Mouse (Mus musculus) thymus, postnatal 4 days (tissue): ENCODE measurements at regions not wholly inside any gene's neighbourhood (a gene's known extent, or its start where the extent isn't known, plus 50 kb on each side); places are given as distances from the start of the nearest gene placed in this dataset.
A peak's percentile ranks its signal among the peaks of the same experiment; 100 is the strongest.
"Not testable (repeated sequence)": the region's sequence is repeated elsewhere in the genome, so short reads cannot be mapped to it uniquely, and the experiment has no call there.

Experiments
- DNase-seq: peaks from one replicate; pipeline ENCODE4 v3.0.0; 2021

- peak; percentile 12 for DNase-seq
Observed at GRCm38 (mm10) chr13:111905213-111905701, 96.5 kb upstream of the Map3k1 start.

GRCm38 (mm10) chr13:111911071-111911470 is 102.3 kb upstream of the Map3k1 start:
- DNase-seq: no peak

DNA sequence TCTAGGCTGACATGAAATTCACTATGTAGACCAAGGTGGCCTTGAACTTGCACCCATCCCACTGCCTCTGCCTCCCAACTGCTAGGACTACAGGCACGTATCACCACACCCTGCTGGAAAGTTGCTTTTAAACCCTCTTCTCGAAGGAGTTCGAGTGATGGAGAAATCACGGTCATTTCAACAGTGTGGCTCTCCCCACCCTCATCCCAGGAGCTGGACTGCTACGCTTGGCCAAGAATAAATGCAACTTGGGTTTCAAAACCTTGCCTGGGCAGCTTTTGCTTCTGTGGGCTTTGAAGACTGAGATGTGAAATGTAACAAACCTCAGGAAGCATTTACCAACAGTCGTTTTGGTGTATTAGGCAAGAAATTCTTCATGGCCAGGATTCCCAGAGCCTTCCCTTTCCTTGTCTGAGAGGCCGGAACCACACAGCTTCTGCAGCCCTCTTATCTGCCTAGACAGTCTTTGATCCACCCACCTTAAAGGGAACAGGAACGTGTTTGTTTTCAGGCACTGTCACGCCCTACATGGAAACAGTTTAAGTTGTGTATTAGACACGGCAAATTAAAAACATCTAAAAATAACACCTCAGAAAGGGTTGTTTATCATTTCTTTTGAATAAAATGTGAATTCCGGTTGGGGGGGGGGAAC is 103.0 kb upstream of the Map3k1 start:
- no peak for DNase-seq

- no peak for DNase-seq
Observed at GRCm38 (mm10) chr13:111914348-111914913, 105.6 kb upstream of the Map3k1 start.

GRCm38 (mm10) chr13:111919417-111919816 is 110.6 kb upstream of the Map3k1 start:
- DNase-seq: not testable (repeated sequence)

GRCm38 (mm10) chr13:111920534-111920933 is 111.7 kb upstream of the Map3k1 start:
- no peak for DNase-seq

GRCm38 (mm10) chr13:111921142-111922035 is 112.6 kb upstream of the Map3k1 start:
- no peak for DNase-seq

DNA sequence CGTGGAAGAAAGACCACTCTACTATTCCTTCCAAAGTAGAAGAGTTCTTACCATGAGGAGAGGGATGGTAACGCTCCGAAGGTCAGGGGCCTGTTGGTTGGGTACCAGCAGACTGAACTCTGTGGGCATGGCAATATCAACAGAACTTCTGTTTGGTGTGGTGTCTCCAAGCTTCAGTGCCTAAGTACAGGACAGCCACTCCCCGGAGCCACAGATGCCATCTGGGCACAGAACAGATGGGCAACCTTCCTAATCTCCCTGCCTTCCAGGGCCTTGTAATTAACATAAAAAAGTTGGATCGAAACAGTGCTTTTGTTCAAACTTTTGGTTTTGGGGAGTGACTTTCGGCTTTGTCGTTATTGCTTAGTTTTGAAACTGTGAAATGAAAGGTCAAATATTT is 116.6 kb upstream of the Map3k1 start:
- no peak for DNase-seq

DNA sequence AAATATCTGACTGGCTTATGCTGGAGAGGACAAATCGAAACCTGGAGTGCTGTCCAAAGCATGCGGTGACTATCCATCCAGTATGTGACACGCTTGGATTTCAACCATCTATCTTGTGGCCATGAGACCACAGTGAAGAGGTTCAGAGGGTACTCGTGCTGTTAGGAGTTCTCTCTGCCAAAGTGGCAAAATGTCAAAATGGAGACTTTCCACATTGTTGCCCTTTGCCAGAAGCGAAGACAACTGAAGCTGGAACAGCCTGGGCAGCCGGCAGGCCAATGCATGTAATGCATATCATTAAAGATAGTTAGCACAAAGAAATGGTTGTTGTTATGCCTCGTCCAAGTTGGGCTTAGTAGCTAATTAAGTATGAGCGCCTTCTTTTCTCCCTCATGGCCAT is 118.0 kb upstream of the Map3k1 start:
- no peak for DNase-seq

DNA sequence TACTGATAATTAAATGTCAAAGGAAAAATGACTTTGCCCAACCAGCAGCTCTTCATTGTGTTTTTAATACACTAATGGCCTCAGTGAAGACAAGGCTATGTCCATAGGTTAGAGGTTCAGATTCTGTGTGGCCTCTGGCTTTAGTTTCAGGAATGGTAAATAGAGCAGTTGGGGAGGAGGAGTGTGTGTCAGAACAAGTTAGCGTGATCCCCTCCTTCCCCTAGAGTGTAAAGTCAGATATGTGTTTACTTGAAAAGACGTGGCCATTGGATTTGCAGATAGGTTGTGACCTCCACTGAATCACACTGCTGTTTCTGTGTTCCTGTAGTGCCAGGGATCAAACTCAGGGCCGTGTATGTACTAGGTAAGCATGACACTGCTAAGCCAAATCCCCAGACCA is 118.7 kb upstream of the Map3k1 start:
- no peak for DNase-seq

DNA sequence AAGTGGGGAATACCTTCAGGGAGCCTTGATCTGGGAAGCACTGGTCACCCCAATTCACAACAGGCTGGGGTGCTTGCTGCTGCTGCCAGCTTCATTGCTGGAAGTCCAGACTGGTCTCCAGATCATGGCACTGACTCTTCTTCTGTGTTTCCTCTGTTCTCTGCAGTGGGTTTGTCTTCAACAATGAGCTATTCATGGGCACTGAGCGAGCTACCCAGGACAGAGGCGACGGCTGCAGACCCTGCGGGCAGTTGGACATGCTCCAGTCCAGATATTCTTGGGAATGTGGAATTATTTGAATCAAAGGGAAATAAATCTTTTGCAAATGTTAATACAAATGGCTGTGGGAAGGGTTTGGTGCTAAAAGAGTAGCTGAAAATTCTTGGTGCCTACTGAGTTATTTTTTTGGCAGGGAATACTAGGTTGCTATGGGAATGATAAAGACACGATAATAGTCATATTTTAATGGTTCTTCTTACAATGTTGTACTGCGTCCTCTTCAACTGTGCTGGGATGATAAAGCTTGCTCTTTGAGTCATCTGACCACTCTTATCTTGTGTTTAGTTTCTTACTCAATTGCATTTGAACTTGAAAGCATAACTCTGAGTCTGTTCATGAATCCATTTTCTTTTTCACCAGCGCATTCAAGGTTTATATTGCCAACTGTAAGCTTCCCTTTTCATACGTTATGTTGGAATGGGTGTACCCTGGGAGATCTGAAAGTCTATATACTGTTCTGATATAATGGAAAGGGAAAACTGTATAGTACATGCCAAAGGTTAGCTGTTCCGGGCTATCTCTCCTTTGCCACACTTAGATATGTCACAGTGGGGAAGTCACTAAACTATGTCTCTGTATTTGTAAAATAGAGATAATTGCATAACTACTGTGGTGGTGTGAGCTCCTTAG is 120.1 kb upstream of the Map3k1 start:
- no peak for DNase-seq

DNA sequence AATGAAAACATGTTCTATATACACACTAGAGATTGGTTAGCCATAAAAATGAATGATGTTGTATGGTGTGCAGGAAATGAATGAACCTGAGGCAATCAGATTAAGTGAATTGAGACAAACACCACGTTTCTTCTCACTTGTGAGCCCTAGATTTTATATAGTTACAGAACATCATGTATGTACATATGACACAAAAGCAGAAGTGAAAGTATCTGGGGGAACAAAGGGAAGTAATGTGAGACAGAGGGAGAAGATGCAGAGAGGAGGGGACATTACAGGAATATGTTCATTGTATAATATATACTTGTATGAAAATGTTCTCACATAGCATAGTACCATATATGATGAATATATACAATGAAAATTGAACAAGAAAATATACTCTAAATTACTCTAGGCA is 121.1 kb upstream of the Map3k1 start:
- DNase-seq: no peak

DNA sequence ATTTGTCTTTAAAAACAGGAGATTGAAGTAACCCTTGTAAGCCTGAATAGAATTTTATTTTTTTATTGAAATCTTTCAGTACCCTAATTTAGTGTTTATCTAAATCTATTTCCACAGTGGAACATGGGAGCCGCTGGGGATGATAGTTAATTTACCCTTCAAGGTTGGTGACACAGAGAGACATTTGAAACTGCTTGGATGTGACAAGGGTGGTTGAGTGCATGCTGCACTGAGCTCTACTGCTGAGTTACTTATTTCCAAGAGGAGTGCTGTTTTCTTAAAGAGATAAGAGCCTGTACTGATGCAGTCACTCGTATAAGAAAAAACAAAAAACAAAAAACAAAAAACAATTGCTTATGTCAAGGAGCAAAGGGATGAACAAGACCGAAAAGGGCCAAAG is 123.7 kb upstream of the Map3k1 start:
- no peak for DNase-seq

- no peak for DNase-seq
Observed at GRCm38 (mm10) chr13:111933526-111934240, 124.9 kb upstream of the Map3k1 start.

DNA sequence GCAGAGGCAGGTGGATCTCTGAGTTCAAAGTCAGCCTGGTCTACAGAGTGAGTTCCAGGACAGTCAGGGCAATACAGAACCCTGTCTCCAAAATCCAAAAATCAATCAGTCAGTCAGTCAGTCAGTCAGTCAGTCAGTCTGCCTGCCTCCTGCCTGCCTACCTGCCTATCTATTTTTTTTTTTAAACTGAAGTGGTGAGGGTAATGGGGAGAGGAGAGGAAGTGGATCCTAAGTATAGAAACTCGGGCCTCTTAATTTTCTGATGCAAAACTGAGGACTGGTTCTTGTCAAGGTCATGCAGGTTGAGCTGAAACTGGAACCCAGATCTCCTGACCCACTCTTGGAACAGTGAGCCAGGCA is 126.9 kb upstream of the Map3k1 start:
- DNase-seq: no peak

GRCm38 (mm10) chr13:111936081-111936857 is 127.5 kb upstream of the Map3k1 start:
- peak; percentile 51 for DNase-seq

GRCm38 (mm10) chr13:111936983-111937382 is 128.2 kb upstream of the Map3k1 start:
- no peak for DNase-seq

GRCm38 (mm10) chr13:111938896-111939422 is 130.2 kb upstream of the Map3k1 start:
- DNase-seq: no peak

DNA sequence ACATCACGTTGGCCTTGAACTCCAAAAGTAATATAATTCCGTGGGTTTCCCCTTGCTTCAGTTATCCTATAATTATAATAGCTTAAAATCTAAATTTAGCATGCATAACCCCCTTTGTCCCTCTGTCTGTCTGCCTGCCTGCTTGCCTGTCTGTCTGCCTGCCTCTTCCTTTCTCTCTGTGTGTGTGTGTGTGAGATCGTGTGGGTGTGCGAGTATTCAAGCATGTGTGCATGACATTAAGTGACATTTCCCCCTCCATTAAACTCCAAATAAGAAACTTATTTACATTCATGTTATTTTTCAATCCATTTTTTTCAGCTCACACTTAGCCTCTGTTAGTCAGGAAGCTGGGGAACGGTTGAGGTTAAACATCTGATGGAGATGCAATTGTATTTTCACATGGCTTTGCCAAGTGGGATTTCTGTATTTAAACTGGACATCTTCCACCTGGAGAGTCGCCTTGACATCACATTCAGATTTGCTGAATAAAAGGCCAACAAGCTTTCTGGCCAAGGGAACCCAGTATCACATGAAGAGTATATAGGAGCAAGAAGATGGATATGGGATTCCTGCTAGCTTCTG is 130.8 kb upstream of the Map3k1 start:
- no peak for DNase-seq

DNA sequence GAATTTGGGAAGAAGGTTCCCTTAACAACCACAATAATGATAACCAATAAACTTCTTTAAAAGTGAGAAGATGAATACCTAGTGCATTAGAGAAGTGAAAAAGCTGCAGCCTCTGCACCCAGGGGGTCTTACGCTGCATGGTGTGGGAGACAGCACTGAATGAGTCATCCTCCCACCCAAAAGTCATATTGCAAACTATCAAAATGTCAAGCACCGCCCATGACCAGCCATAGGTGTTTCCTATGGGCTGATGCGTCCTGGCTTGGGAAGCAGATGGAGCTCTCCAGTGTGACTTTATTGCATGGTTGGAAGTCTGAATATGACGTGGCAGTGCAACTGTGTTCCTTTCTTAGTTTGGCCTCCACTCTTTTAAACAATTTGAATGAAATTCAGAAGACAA is 131.5 kb upstream of the Map3k1 start:
- DNase-seq: no peak
